Mouse (Mus musculus) hindbrain, embryonic 11.5 days (tissue): ENCODE data around the gene Gm20721. TPM values are rescaled to one million over a fixed set of nuclear protein-coding genes. Genes with fewer than 3 reads are reported as not detected.

Source experiments
- ATAC-seq: fragments of 200-750 bp; cut with Nextera tagmentation; 2 replicates; pipeline ENCODE4 v1.8.0; 2017; ENCODE audit warnings: mild to moderate bottlenecking, moderate TSS enrichment, moderate library complexity; ENCODE audit not compliant: low FRiP score
- DNase-seq: peaks from one replicate; pipeline ENCODE4 v3.0.0-alpha.2; 2015; ENCODE audit warnings: low spot score
- H3K27ac ChIP-seq: fragments of 300-500 bp; sonication (generic); 2 replicates; pipeline ENCODE4 v1.5.1; 2014; ENCODE audit warnings: mild to moderate bottlenecking, low read depth, low read length
- H3K27me3 ChIP-seq: fragments of 300-500 bp; sonication (generic); 2 replicates; pipeline ENCODE4 v1.6.1; 2014; ENCODE audit warnings: mild to moderate bottlenecking, low read length, moderate library complexity, mixed read lengths; ENCODE audit not compliant: control insufficient read depth, insufficient read depth
- H3K36me3 ChIP-seq: fragments of 300-500 bp; sonication (generic); 2 replicates; pipeline ENCODE4 v1.6.1; 2014; ENCODE audit warnings: mild to moderate bottlenecking, low read length, moderate library complexity, mixed read lengths; ENCODE audit not compliant: control insufficient read depth, insufficient read depth
- H3K4me1 ChIP-seq: fragments of 300-500 bp; sonication (generic); replicated peaks from 2 replicates; pipeline ENCODE4 v1.6.1; 2014; ENCODE audit warnings: low read length, mixed read lengths; ENCODE audit not compliant: control insufficient read depth, insufficient read depth
- H3K4me2 ChIP-seq: fragments of 300-500 bp; sonication (generic); replicated peaks from 2 replicates; pipeline ENCODE4 v1.6.1; 2014; ENCODE audit warnings: mild to moderate bottlenecking, low read depth, low read length
- H3K4me3 ChIP-seq: fragments of 300-500 bp; sonication (generic); 2 replicates; pipeline ENCODE4 v1.5.1; 2014; ENCODE audit warnings: low read depth, low read length
- H3K9ac ChIP-seq: fragments of 300-500 bp; sonication (generic); 2 replicates; pipeline ENCODE4 v1.6.1; 2014; ENCODE audit warnings: low read depth, low read length
- H3K9me3 ChIP-seq: fragments of 300-500 bp; sonication (generic); 2 replicates; pipeline ENCODE4 v1.6.1; 2016; ENCODE audit warnings: low read length; ENCODE audit not compliant: control insufficient read depth
- WGBS: fragments of 180-500 bp; shearing (Covaris S2); extraction: QIAGEN DNeasy Blood & Tissue Kit; methylation state at CpG from one replicate; pipeline ENCODE4 v1.1.7; 2014; 5-methylcytosine and 5-hydroxymethylcytosine counted together
- polyA plus RNA-seq: library from polyadenylated mRNA; unstranded; fragments of >200 nt; fragmentation: Nextera tagmentation; extraction: Ambion mirVana; gene quantifications from 2 replicates; pipeline ENCODE4 v1.2.1, GENCODE M21; 2014

Gene Gm20721
- polyA plus RNA-seq, 1 experiment from 2014 or later = 22.8 TPM

GRCm38 (mm10) chr2:174297086-174297571, 49.4 kb downstream of the Gm20721 start:
- H3K9me3 ChIP-seq = peaks cover 21% of the 10 kb centered on the region
- peak overlapping the region; percentile 23 for H3K4me2 ChIP-seq
- no peak for ATAC-seq
- peaks cover 5% of the 10 kb centered on the region for H3K4me1 ChIP-seq
- H3K27ac ChIP-seq = no peak overlapping the region
- peak; percentile 70 for DNase-seq
- peaks cover 21% of the 10 kb centered on the region for H3K27me3 ChIP-seq
- no peak overlapping the region for H3K9ac ChIP-seq
- 41% methylated on average over 29 of the region's 29 CpGs for WGBS
- no peak overlapping the region for H3K4me3 ChIP-seq
- no peaks in the 10 kb centered on the region for H3K36me3 ChIP-seq

- H3K4me1 ChIP-seq = peaks cover 5% of the 10 kb centered on the region
- DNase-seq (peak; percentile 64), ATAC-seq (peak; percentile 20)
- H3K36me3 ChIP-seq = no peaks in the 10 kb centered on the region
- H3K9ac ChIP-seq = peak overlapping the region; percentile 45; the same call in 1 of the 2 replicates
- peaks cover 21% of the 10 kb centered on the region for H3K9me3 ChIP-seq
- peak overlapping the region; percentile 49 for H3K4me2 ChIP-seq
- peak overlapping the region; percentile 51; the same call in 1 of the 2 replicates for H3K27ac ChIP-seq
- H3K4me3 ChIP-seq = peak overlapping the region; percentile 70
- 51% methylated on average over 29 of the region's 29 CpGs for WGBS
- H3K27me3 ChIP-seq = peaks cover 20% of the 10 kb centered on the region
Observed at GRCm38 (mm10) chr2:174295900-174296465, 50.5 kb downstream of the Gm20721 start.

- Histone ChIP-seq H3K36me3 (no peaks in the 10 kb centered on the region), H3K27me3 (peaks cover 17% of the 10 kb centered on the region), H3K9me3 (peaks cover 19% of the 10 kb centered on the region), H3K4me2 (peak overlapping the region; percentile 49), H3K27ac (peak overlapping the region; percentile 72), H3K4me3 (peak overlapping the region; percentile 70), H3K9ac (peak overlapping the region; percentile 91), H3K4me1 (peaks cover 5% of the 10 kb centered on the region)
- peak; percentile 93 for ATAC-seq
- WGBS = 48% methylated on average over 36 of the region's 36 CpGs
- peak; percentile 93 for DNase-seq
Observed at GRCm38 (mm10) chr2:174295175-174295899, 51.2 kb downstream of the Gm20721 start.

- peak overlapping the region; percentile 72 for H3K27ac ChIP-seq
- ATAC-seq = no peak
- peaks cover 10% of the 10 kb centered on the region for H3K27me3 ChIP-seq
- H3K9me3 ChIP-seq = peaks cover 16% of the 10 kb centered on the region
- H3K9ac ChIP-seq = peak overlapping the region; percentile 91
- 48% methylated on average over 8 of the region's 8 CpGs for WGBS
- no peaks in the 10 kb centered on the region for H3K36me3 ChIP-seq
- peak; percentile 62 for DNase-seq
- H3K4me1 ChIP-seq = peaks cover 5% of the 10 kb centered on the region; the same call in 1 of the 2 replicates
- peak overlapping the region; percentile 36 for H3K4me2 ChIP-seq
- H3K4me3 ChIP-seq = peak overlapping the region; percentile 70
Observed at GRCm38 (mm10) chr2:174294457-174294856, 52.1 kb downstream of the Gm20721 start.

- Histone ChIP-seq H3K36me3 (no peaks in the 10 kb centered on the region; the same call in 1 of the 2 replicates), H3K27ac (0 out of 2 replicates have a peak overlapping the region, but pooled peaks have one; percentile 42), H3K4me2 (peak overlapping the region; percentile 48), H3K4me1 (no peaks in the 10 kb centered on the region; the same call in 1 of the 2 replicates), H3K4me3 (peak overlapping the region; percentile 13), H3K27me3 (peaks cover 15% of the 10 kb centered on the region), H3K9ac (no peak overlapping the region), H3K9me3 (peaks cover 7% of the 10 kb centered on the region)
- 44% methylated on average over 2 of the region's 2 CpGs for WGBS
- DNase-seq = no peak
- no peak for ATAC-seq
Observed at GRCm38 (mm10) chr2:174291662-174292030, 54.9 kb downstream of the Gm20721 start.

- H3K9me3 ChIP-seq = peaks cover 5% of the 10 kb centered on the region
- H3K4me1 ChIP-seq = no peaks in the 10 kb centered on the region; the same call in 1 of the 2 replicates
- no peak overlapping the region for H3K9ac ChIP-seq
- DNase-seq = no peak
- peak overlapping the region; percentile 13; the same call in 1 of the 2 replicates for H3K4me3 ChIP-seq
- H3K4me2 ChIP-seq = peak overlapping the region; percentile 48
- no peak for ATAC-seq
- 64% methylated on average over 8 of the region's 8 CpGs for WGBS
- peaks cover under 1% of the 10 kb centered on the region for H3K36me3 ChIP-seq
- peaks cover 20% of the 10 kb centered on the region for H3K27me3 ChIP-seq
- H3K27ac ChIP-seq = no peak overlapping the region
Observed at GRCm38 (mm10) chr2:174291029-174291661, 55.4 kb downstream of the Gm20721 start.

GRCm38 (mm10) chr2:174288673-174289430, 57.7 kb downstream of the Gm20721 start:
- Histone ChIP-seq H3K9me3 (peaks cover 3% of the 10 kb centered on the region; the same call in 1 of the 2 replicates), H3K9ac (no peak overlapping the region), H3K27ac (no peak overlapping the region), H3K4me1 (no peaks in the 10 kb centered on the region; the same call in 1 of the 2 replicates), H3K4me2 (no peak overlapping the region), H3K27me3 (peaks cover 42% of the 10 kb centered on the region), H3K4me3 (no peak overlapping the region), H3K36me3 (peaks cover 21% of the 10 kb centered on the region)
- no peak for DNase-seq
- no peak for ATAC-seq
- 45% methylated on average over 12 of the region's 12 CpGs for WGBS

GRCm38 (mm10) chr2:174287921-174288320, 58.6 kb downstream of the Gm20721 start:
- H3K36me3 ChIP-seq = peaks cover 21% of the 10 kb centered on the region
- H3K27me3 ChIP-seq = peaks cover 42% of the 10 kb centered on the region
- WGBS = 27% methylated on average over 7 of the region's 7 CpGs
- no peak overlapping the region for H3K4me2 ChIP-seq
- H3K27ac ChIP-seq = no peak overlapping the region
- no peak for DNase-seq
- H3K9me3 ChIP-seq = peaks cover 3% of the 10 kb centered on the region; the same call in 1 of the 2 replicates
- H3K9ac ChIP-seq = no peak overlapping the region
- ATAC-seq = no peak
- H3K4me3 ChIP-seq = no peak overlapping the region
- peaks cover 2% of the 10 kb centered on the region; the same call in 1 of the 2 replicates for H3K4me1 ChIP-seq
